Comparison of ENCODE assay signal across 25 mouse cellular contexts in genomic region chr9:34830696-34831095, GRCm38 (mm10).
DNase-seq lines count a peak whose midpoint lies in the region; ATAC-seq lines count a peak whose summit lies in the region.
"Had no signal": no experiment of that assay in that cellular context is flagged by ENCODE, and none has a peak within 500 bp of the region (broad histone marks: within the 10 kb centered on the region; RNA-seq: fewer than 3 reads in every experiment).

No protein-coding gene starts in this region.

- H3K4me1 ChIP-seq in hindbrain, embryonic 11.5 days (replicated peaks; ENCODE audit: control insufficient read depth, insufficient read depth, low read length) = no peaks in the 10 kb centered on the region
- H3K4me1 ChIP-seq: embryonic facial prominence, embryonic 15.5 days had no signal

- no peak for ATAC-seq in hindbrain, embryonic 11.5 days (ENCODE audit: low FRiP score)
- ATAC-seq: CD4-positive, CD25-positive, alpha-beta regulatory T cell, adult 4 months; forebrain, embryonic 14.5 days; forebrain, embryonic 16.5 days had no signal

- no peaks in the 10 kb centered on the region for H3K27me3 ChIP-seq in hindbrain, embryonic 11.5 days (ENCODE audit: control insufficient read depth, insufficient read depth, low read length)
- H3K27me3 ChIP-seq: embryonic facial prominence, embryonic 13.5 days; embryonic facial prominence, embryonic 15.5 days; forebrain, embryonic 12.5 days had no signal

- H3K9me3 ChIP-seq in hindbrain, embryonic 11.5 days (ENCODE audit: control insufficient read depth, low read length) = no peaks in the 10 kb centered on the region
- H3K9me3 ChIP-seq: embryonic facial prominence, embryonic 13.5 days; embryonic facial prominence, embryonic 15.5 days; forebrain, embryonic 10.5 days; forebrain, embryonic 12.5 days; G1E had no signal

- DNase-seq in cerebellum, postnatal 10 days = peak; percentile 34 to 38
- no peak for DNase-seq in cerebellum, postnatal 4 days (ENCODE audit: low spot score in 2 of 2)
- DNase-seq in embryo, embryonic 10.5 days (ENCODE audit: low spot score) = peak; percentile 22
- DNase-seq in embryo, embryonic 11 days = no peak
- peak; percentile 84 for DNase-seq in Muller cell, postnatal 12 days (ENCODE audit: inconsistent ontology term)
- peak; percentile 57 for DNase-seq in retina, postnatal 1 day
- DNase-seq in hindbrain, embryonic 11.5 days (ENCODE audit: low spot score) = no peak
- DNase-seq: adrenal gland, adult 2 months; adrenal gland, postnatal 10 days; adrenal gland, postnatal 25 days; B cell, adult 2 months; cerebellum, adult 11 months; cerebellum, adult 18-20 months; cerebellum, adult 8-10 months; cerebellum, adult 9-11 months; cerebellum, postnatal 25 days had no signal

- H3K9ac ChIP-seq in hindbrain, embryonic 11.5 days (ENCODE audit: low read depth, low read length) = no peak overlapping the region
- H3K9ac ChIP-seq: embryonic facial prominence, embryonic 13.5 days; embryonic facial prominence, embryonic 15.5 days; forebrain, embryonic 12.5 days had no signal

- H3K27ac ChIP-seq in hindbrain, embryonic 11.5 days (ENCODE audit: low read depth, low read length) = no peak overlapping the region
- H3K27ac ChIP-seq: embryonic facial prominence, embryonic 13.5 days; embryonic facial prominence, embryonic 15.5 days; forebrain, embryonic 10.5 days; forebrain, embryonic 12.5 days had no signal

- WGBS in hindbrain, embryonic 11.5 days = 49% methylated on average over 3 of the region's 3 CpGs

- H3K4me3 ChIP-seq in hindbrain, embryonic 11.5 days (ENCODE audit: low read depth, low read length) = no peak overlapping the region
- H3K4me3 ChIP-seq: embryonic facial prominence, embryonic 13.5 days; embryonic facial prominence, embryonic 15.5 days; erythroblast, embryonic 14.5 days; forebrain, embryonic 10.5 days; forebrain, embryonic 12.5 days had no signal

- no peaks in the 10 kb centered on the region for H3K36me3 ChIP-seq in hindbrain, embryonic 11.5 days (ENCODE audit: control insufficient read depth, insufficient read depth, low read length)
- H3K36me3 ChIP-seq: embryonic facial prominence, embryonic 13.5 days; embryonic facial prominence, embryonic 15.5 days; forebrain, embryonic 10.5 days; forebrain, embryonic 12.5 days; G1E had no signal

- no peak overlapping the region for H3K4me2 ChIP-seq in hindbrain, embryonic 11.5 days (replicated peaks; ENCODE audit: low read depth, low read length)
- H3K4me2 ChIP-seq: embryonic facial prominence, embryonic 13.5 days; embryonic facial prominence, embryonic 15.5 days; forebrain, embryonic 12.5 days had no signal

Comparison
In these comparisons a context has a peak if more than half of its experiments do, and no peak if none do; other contexts are left out.
1. DNase-seq: peak in cerebellum, postnatal 10 days (2 of 2), embryo, embryonic 10.5 days (single experiment), Muller cell, postnatal 12 days (single experiment) and retina, postnatal 1 day (single experiment); none in cerebellum, postnatal 4 days (0 of 2), embryo, embryonic 11 days (single experiment) and hindbrain, embryonic 11.5 days (single experiment).